Mouse (Mus musculus) embryonic facial prominence, embryonic 15.5 days (tissue): ENCODE measurements around the gene Tmem106c. TPM values are rescaled to one million over a fixed set of nuclear protein-coding genes. Genes with fewer than 3 reads are reported as not detected.
A peak's percentile ranks its signal among the peaks of the same experiment; 100 is the strongest.

Experiments used
- ATAC-seq: fragments of 200-750 bp; cut with Nextera tagmentation; 2 replicates; pipeline ENCODE4 v1.8.0; 2017; ENCODE audit warnings: low read depth, moderate TSS enrichment; ENCODE audit not compliant: insufficient number of reproducible peaks, low FRiP score, low TSS enrichment
- H3K27ac ChIP-seq: fragments of 300-500 bp; sonication (generic); replicated peaks from 2 replicates; pipeline ENCODE4 v1.5.1; 2015; ENCODE audit warnings: mild to moderate bottlenecking, inconsistent platforms
- H3K27me3 ChIP-seq: fragments of 300-500 bp; sonication (generic); 2 replicates; pipeline ENCODE4 v1.6.1; 2015; ENCODE audit warnings: inconsistent platforms
- H3K36me3 ChIP-seq: fragments of 300-500 bp; sonication (generic); 2 replicates; pipeline ENCODE4 v1.6.1; 2015; ENCODE audit warnings: mild to moderate bottlenecking, inconsistent platforms
- H3K4me1 ChIP-seq: fragments of 300-500 bp; sonication (generic); 2 replicates; pipeline ENCODE4 v1.6.1; 2015; ENCODE audit warnings: inconsistent platforms
- H3K4me2 ChIP-seq: fragments of 300-500 bp; sonication (generic); replicated peaks from 2 replicates; pipeline ENCODE4 v1.6.1; 2015; ENCODE audit warnings: mild to moderate bottlenecking, inconsistent platforms
- H3K4me3 ChIP-seq: fragments of 300-500 bp; sonication (generic); replicated peaks from 2 replicates; pipeline ENCODE4 v1.5.1; 2015; ENCODE audit warnings: mild to moderate bottlenecking, inconsistent platforms
- H3K9ac ChIP-seq: fragments of 300-500 bp; sonication (generic); 2 replicates; pipeline ENCODE4 v1.6.1; 2015; ENCODE audit warnings: inconsistent platforms
- H3K9me3 ChIP-seq: fragments of 300-500 bp; sonication (generic); replicated peaks from 2 replicates; pipeline ENCODE4 v1.6.1; 2016; ENCODE audit warnings: inconsistent platforms
- WGBS: fragments of 180-500 bp; shearing (Covaris S2); methylation state at CpG from one replicate; pipeline ENCODE4 v1.1.7; 2015; 5-methylcytosine and 5-hydroxymethylcytosine counted together
- polyA plus RNA-seq: library from polyadenylated mRNA; unstranded; fragments of >200 nt; fragmentation: Nextera tagmentation; extraction: Ambion mirVana; gene quantifications from 2 replicates; pipeline ENCODE4 v1.2.1, GENCODE M21; 2015

The Tmem106c gene
- polyA plus RNA-seq, 1 experiment from 2014 or later = 60.8 TPM

DNA sequence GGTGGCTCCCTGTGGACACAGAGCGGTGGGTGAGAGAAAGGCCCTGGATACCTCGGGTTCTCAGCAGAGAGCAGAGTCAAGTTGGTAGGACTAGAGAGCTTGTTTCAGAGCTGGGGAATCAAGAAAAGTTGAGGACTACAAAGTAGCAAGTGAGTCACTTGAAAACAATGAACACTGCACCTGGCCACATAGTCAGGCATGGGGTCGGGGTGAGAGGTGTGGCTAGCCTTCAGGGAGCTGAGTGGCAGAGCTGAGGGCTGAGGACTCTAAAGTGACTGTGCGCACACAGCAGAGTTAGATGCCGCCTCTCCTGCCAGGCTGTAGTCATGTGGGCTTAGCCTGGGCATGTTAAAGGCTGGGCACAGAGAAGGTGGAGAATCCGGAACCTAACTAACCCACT, 17.6 kb downstream of the Tmem106c start:
- Histone ChIP-seq H3K27me3 (no peaks in the 10 kb centered on the region), H3K4me1 (no peaks in the 10 kb centered on the region), H3K27ac (peak overlapping the region; percentile 48; the same call in 1 of the 2 replicates), H3K9ac (no peak overlapping the region), H3K36me3 (peaks cover 28% of the 10 kb centered on the region), H3K9me3 (no peaks in the 10 kb centered on the region), H3K4me3 (no peak overlapping the region), H3K4me2 (no peak overlapping the region)
- WGBS = 82% methylated on average over 6 of the region's 6 CpGs
- ATAC-seq = no peak

DNA sequence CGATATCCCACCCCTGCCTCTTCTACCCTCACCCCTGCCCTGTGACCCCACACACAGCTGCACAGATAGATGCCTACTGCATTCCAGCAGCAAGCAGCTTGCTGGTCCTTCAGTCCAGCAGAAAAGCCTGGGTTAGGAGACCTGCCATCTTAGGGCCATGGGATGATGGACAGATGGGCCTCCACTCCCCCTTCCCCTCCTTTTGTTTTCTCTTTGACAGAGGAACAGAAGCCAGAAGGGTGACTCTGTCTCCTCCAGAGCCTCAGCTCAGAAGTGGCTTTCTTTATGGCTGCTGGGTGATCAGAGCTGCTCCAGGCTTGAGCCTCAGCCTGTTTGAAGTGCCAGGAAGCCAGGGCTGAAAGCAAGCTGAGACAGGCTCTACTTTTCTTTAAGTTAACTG, 25.5 kb downstream of the Tmem106c start:
- H3K27ac ChIP-seq = 0 out of 2 replicates have a peak overlapping the region, but pooled peaks have one; percentile 35
- no peak overlapping the region for H3K4me2 ChIP-seq
- H3K4me1 ChIP-seq = peaks cover 40% of the 10 kb centered on the region
- H3K4me3 ChIP-seq = no peak overlapping the region
- WGBS = 47% methylated on average over 1 of the region's 1 CpGs
- H3K36me3 ChIP-seq = no peaks in the 10 kb centered on the region
- no peaks in the 10 kb centered on the region for H3K9me3 ChIP-seq
- H3K27me3 ChIP-seq = no peaks in the 10 kb centered on the region
- ATAC-seq = no peak
- H3K9ac ChIP-seq = no peak overlapping the region

DNA sequence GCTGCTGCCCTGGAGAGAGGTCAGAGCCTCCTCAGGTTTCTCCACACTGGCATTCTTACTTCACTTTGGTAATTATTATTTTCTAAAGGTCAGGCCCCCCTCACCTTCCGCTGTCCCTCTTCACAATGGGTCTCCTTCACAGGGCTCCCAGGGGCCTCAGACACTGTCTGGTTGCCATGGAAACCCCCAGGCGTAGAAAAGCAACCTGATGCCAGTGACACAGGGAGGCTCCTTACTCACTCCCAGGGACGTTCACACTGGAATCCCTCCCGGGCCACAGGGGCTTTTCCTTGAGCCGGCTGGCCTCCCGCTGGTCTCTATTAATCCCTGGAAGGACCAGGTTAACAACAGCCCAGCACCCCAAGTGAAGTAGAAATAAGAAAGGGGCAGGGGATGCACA, 26.1 kb downstream of the Tmem106c start:
- Histone ChIP-seq H3K9ac (no peak overlapping the region), H3K4me3 (no peak overlapping the region), H3K9me3 (no peaks in the 10 kb centered on the region), H3K36me3 (no peaks in the 10 kb centered on the region), H3K27me3 (no peaks in the 10 kb centered on the region), H3K4me1 (peaks cover 40% of the 10 kb centered on the region), H3K4me2 (0 out of 2 replicates have a peak overlapping the region, but pooled peaks have one; percentile 8), H3K27ac (0 out of 2 replicates have a peak overlapping the region, but pooled peaks have one; percentile 34)
- ATAC-seq = no peak; the same call in 1 of the 2 replicates
- WGBS = 3% methylated on average over 6 of the region's 6 CpGs

DNA sequence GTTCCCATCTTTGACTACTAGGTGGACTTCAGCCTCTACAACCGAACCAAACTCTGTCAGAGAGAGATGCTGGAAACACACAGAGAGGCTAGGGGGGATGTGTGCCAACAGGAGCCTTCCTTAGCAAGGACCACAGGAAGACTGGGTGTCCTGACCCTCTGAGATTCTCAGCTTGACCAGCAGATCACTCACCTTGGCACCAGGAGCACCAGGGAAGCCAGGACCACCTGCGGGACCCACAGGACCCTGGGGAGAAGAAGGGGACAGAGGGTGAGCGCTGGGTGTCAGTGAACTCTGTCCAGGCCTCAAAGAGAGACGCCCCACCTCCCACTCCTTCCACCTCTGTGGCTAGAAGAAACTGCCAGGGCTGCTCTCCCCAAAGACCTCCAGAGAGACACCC, 26.7 kb downstream of the Tmem106c start:
- 23% methylated on average over 4 of the region's 4 CpGs for WGBS
- Histone ChIP-seq H3K9ac (no peak overlapping the region), H3K36me3 (no peaks in the 10 kb centered on the region), H3K9me3 (no peaks in the 10 kb centered on the region), H3K4me2 (no peak overlapping the region), H3K4me3 (no peak overlapping the region), H3K4me1 (peaks cover 40% of the 10 kb centered on the region), H3K27ac (0 out of 2 replicates have a peak overlapping the region, but pooled peaks have one; percentile 12), H3K27me3 (no peaks in the 10 kb centered on the region)
- ATAC-seq = no peak

DNA sequence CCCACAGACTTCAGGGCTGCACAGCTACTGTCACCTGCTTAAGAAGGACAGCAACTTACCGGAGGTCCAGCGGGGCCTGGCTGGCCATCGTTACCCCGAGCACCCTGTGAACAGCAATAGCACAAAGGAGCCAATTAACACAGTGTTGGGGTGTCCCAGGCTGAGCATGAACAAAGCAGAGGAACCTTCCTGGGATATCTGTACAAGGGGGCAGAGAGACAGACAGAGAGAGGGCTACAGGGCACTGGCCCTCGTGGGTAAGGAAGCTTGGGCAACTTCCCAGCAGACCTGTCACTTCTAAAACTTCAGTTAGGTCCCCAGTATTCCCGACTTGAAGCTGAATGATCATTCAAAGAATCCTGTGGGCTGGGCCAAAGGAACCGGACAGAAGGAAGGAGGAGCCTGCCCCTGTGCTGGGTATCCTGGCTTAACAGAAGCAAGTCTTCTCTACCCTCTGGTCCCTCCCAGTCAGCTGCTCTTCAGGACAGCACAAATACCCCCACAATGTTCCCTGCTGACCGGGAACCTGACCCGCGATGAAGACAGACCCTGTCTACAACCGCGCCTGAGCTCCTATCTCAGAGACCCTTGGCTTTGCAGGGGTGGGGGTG, 27.4 kb downstream of the Tmem106c start:
- no peak for ATAC-seq
- peak overlapping the region; percentile 12; the same call in 1 of the 2 replicates for H3K27ac ChIP-seq
- H3K36me3 ChIP-seq = no peaks in the 10 kb centered on the region
- 33% methylated on average over 12 of the region's 12 CpGs for WGBS
- peaks cover 42% of the 10 kb centered on the region for H3K4me1 ChIP-seq
- H3K4me2 ChIP-seq = no peak overlapping the region
- no peaks in the 10 kb centered on the region for H3K9me3 ChIP-seq
- H3K4me3 ChIP-seq = no peak overlapping the region
- H3K27me3 ChIP-seq = no peaks in the 10 kb centered on the region
- no peak overlapping the region for H3K9ac ChIP-seq

DNA sequence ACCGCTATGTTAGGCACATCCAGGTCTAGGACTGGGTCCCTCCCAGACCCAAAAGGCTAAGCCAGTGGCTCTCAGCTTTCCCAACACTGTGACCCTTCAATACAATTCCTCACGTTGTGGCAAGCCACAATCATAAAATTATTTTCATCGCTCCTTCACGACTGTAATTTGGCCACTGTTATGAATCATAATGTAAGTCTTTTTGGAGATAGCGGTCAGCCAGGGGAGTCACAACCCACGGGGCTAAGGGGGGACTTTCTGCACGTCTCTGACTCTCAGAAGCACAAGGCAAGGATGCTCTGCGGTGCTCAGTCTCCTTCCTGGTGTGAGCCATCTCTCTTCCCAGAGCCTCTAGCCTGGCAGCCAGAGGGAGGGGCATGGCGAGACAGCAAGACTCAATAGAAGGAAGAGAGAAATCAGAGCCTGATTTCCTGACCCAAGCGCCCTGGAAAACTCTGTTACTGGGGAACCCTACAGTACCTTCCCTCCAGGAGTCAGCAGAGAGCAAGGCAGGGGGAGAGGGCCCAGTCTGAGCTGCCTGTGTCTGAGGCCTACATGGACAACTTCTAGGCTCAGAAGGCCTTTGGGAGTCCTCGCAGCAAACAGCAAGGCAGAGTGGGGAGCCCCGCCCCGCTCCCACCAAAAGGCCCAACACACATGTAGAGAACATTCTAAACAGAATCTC, 28.2 kb downstream of the Tmem106c start:
- H3K4me1 ChIP-seq = peaks cover 48% of the 10 kb centered on the region
- 41% methylated on average over 13 of the region's 13 CpGs for WGBS
- no peak for ATAC-seq
- no peak overlapping the region for H3K9ac ChIP-seq
- peak overlapping the region; percentile 65 for H3K4me2 ChIP-seq
- H3K27ac ChIP-seq = peak overlapping the region; percentile 87
- no peaks in the 10 kb centered on the region for H3K27me3 ChIP-seq
- no peaks in the 10 kb centered on the region for H3K36me3 ChIP-seq
- H3K4me3 ChIP-seq = no peak overlapping the region
- H3K9me3 ChIP-seq = no peaks in the 10 kb centered on the region

DNA sequence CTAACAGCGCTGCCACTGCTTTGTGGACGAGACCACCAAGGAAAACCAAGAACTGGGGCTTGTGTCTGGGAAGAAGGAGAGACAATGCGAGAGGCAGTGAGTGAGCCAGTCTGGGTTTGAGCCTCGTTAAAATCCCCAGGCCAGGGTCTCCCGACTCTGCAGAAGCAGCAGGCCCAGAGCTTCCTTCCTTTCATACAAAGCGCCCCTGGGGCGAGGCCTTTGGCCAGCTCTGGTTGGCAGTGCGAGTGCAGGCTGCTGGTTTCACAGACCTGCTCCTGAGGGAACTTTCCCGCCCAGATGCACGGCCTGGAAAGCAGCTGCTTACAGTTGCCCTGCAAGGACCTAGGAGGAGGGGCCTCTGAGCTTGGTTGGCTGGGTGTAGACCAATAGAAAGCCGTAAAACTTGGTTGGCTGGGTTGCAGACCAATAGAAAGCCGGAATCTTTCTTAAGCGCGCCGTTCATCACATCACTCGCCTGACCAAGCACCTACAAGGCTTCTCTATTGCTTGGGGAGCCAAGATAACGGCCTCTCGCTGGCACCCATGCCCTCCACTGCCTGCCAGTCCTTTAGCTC, 28.8 kb downstream of the Tmem106c start:
- no peak overlapping the region; the same call in 1 of the 2 replicates for H3K9ac ChIP-seq
- no peaks in the 10 kb centered on the region for H3K27me3 ChIP-seq
- peak overlapping the region; percentile 87 for H3K27ac ChIP-seq
- H3K4me1 ChIP-seq = peaks cover 49% of the 10 kb centered on the region
- no peaks in the 10 kb centered on the region for H3K36me3 ChIP-seq
- H3K4me3 ChIP-seq = peak overlapping the region; percentile 32
- H3K4me2 ChIP-seq = peak overlapping the region; percentile 65
- no peaks in the 10 kb centered on the region for H3K9me3 ChIP-seq
- peak; percentile 92 for ATAC-seq
- WGBS = 4% methylated on average over 18 of the region's 18 CpGs

DNA sequence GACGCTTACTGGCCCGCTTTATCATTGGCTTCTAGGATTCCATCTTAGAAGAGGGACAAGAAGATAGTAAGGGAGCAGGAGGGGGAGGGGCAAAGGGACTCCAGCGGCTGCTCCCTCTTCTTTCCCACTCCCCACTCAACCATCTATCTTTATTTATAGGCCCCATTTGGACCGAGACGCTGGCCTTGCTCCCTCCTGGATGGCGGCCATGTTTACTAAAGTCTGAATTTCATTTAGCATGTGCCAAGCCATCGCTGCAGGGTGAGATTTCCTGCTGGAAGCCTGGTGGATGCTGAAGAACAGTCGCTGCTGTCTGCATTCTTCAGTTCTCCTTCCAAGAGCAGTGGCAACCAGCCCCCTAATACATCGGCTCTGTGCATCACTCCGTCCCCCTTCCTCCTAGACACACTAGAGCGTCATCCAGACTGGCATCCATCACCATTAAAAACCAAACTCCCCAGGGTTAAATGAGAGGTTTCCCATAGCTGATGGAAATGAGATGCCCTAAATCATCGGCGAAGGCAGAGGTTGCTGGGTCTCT, 32.8 kb downstream of the Tmem106c start:
- Histone ChIP-seq H3K4me2 (no peak overlapping the region), H3K4me1 (peaks cover 34% of the 10 kb centered on the region), H3K9me3 (no peaks in the 10 kb centered on the region), H3K9ac (no peak overlapping the region), H3K4me3 (no peak overlapping the region), H3K36me3 (no peaks in the 10 kb centered on the region), H3K27me3 (peaks cover 30% of the 10 kb centered on the region), H3K27ac (no peak overlapping the region)
- WGBS = 77% methylated on average over 13 of the region's 13 CpGs
- no peak for ATAC-seq

DNA sequence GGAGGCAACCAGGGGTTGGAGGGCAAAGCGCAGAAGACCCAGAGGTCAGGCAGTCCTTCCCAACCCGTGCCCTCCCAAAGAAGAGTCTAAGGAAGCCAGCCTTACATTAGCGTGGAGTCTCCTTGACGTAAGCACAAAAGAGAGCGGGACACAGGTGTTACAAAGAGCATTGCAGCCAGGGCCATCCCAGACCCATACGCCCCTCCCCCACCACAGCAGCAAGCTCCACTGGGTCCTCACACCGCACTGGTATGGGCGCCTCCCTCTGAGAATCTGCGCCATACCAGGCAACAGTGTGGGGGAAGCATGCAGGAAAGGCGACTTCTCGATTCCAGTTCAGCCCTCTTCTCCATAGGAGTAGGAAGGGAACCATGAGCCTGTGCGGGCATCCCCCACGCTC, 35.5 kb downstream of the Tmem106c start:
- peaks cover 45% of the 10 kb centered on the region for H3K4me1 ChIP-seq
- H3K27ac ChIP-seq = 0 out of 2 replicates have a peak overlapping the region, but pooled peaks have one; percentile 23

DNA sequence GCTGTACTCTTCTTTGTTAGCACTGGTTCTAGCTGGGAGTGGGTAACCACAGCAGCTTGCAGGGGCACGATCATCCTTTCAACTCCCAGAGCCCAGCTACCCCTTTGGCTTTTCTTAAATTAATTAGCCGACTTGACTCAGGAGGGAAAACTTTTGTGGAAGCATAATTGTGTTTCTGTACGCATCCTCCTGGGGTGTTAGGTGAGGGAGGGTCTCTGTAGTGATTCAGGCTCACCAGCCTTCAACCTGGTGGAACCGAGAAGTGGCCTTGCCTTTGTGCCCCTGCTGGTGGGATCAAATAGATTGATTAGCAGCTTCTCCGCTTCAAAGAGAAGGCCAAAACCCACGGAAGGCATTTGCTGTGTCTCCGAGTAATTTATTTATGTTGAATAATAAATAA, 36.0 kb downstream of the Tmem106c start:
- WGBS = 40% methylated on average over 7 of the region's 7 CpGs
- no peaks in the 10 kb centered on the region for H3K9me3 ChIP-seq
- H3K36me3 ChIP-seq = no peaks in the 10 kb centered on the region
- H3K27ac ChIP-seq = 0 out of 2 replicates have a peak overlapping the region, but pooled peaks have one; percentile 23
- no peak overlapping the region for H3K9ac ChIP-seq
- H3K4me2 ChIP-seq = no peak overlapping the region
- peaks cover 49% of the 10 kb centered on the region for H3K4me1 ChIP-seq
- no peak for ATAC-seq
- no peak overlapping the region for H3K4me3 ChIP-seq
- H3K27me3 ChIP-seq = peaks cover 56% of the 10 kb centered on the region

More for the DNA sequence above, 35.5 kb downstream of the Tmem106c start:
- H3K4me3 ChIP-seq = no peak overlapping the region
- 51% methylated on average over 13 of the region's 13 CpGs for WGBS
- H3K9me3 ChIP-seq = no peaks in the 10 kb centered on the region
- H3K36me3 ChIP-seq = no peaks in the 10 kb centered on the region
- ATAC-seq = no peak
- no peak overlapping the region for H3K4me2 ChIP-seq
- H3K27me3 ChIP-seq = peaks cover 51% of the 10 kb centered on the region
- H3K9ac ChIP-seq = no peak overlapping the region
